Mouse (Mus musculus): Measurements from ENCODE around the gene Tnni1. TPM values are rescaled to one million over a fixed set of nuclear protein-coding genes. Genes with fewer than 3 reads are reported as not detected.

Gene Tnni1
- 8.8 and 15.6 TPM in 2 replicates for polyA plus RNA-seq (2015; fragmentation: Nextera tagmentation; extraction: Ambion mirVana)

DNA sequence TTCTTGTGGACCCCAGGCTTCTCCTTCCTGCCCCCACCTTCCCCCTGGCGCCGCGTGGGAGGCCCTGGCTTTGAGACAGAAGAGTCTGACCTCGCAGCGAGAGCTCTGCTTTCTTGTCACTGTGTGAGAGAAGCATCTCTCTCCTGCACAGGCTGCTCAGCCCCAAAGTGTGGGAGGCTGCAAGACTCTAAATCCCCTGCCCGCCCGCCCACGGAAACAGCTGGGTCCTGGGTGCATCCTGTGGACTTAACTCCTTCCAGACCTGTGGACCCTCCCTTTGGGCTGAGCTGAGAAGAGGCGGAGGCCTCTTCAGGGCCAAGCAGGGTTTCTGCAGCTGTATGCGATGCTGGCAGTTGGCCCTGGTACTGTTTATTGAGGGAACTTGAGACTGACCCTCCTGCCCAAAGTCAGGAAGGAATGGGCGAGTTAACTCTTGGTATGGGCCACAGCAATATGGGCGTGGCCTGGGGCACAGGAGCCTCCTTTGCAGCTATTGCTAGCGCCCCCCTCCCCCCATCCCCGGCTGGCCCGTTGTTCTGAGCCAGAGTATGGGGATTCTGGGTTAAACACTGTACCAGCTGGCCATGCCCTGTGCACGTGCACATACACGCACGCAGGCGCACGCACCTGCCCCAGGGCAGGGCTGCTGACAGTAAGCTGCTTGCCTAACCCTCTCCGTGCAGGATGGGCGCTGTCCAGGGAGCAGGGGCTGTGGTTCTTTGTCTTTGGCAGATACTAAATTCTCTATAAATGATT, at the start of gene Tnni1:
TSS of gene Tnni1 (plus strand) at position 655 of the 756 bp plus-strand sequence.
- Histone ChIP-seq H3K27ac (ENCODE audit: low read length) (no peak within 1 kb of the TSS), H3K36me3 (ENCODE audit: control insufficient read depth, insufficient read depth) (no peaks in the 10 kb centered on the region), H3K9me3 (replicated peaks; ENCODE audit: control insufficient read depth, low read length) (no peaks in the 10 kb centered on the region), H3K4me2 (ENCODE audit: low read depth, low read length) (no peak within 1 kb of the TSS), H3K4me1 (ENCODE audit: control insufficient read depth, low read depth, low read length) (peaks cover 2% of the 10 kb centered on the region; the same call in 1 of the 2 replicates), H3K9ac (ENCODE audit: low read depth, low read length) (no peak within 1 kb of the TSS), H3K27me3 (ENCODE audit: control insufficient read depth, insufficient read depth, low read depth, low read length) (no peaks in the 10 kb centered on the region), H3K4me3 (ENCODE audit: low read depth, low read length) (no peak within 1 kb of the TSS)
- whole genome bisulfite sequencing (ENCODE audit: insufficient replicate concordance): 19% methylated on average over 22 of the region's 22 CpGs
- ATAC-seq (ENCODE audit: low read depth): no peak

DNA sequence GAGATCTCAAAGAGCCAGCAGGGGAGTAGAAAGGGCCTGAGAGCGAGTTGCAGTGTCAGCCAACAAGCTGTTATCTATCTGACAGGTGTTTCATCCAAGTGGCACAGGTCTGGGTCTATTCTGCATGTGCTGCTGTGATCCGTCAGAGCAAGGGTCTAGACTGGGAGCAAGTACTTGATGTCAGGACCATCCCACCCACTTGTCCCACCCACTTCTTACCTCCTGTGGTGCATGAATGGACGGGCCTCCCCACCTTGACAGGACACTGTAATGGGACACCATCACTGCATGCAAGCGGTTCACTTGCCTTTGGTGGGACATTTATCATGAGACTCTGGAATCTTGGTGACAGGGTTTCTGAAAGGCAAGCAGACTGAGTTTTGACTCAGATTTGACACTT, 49.4 kb upstream of the Tnni1 start:
- peaks cover 30% of the 10 kb centered on the region for H3K4me1 ChIP-seq (ENCODE audit: control insufficient read depth, low read depth, low read length)

DNA sequence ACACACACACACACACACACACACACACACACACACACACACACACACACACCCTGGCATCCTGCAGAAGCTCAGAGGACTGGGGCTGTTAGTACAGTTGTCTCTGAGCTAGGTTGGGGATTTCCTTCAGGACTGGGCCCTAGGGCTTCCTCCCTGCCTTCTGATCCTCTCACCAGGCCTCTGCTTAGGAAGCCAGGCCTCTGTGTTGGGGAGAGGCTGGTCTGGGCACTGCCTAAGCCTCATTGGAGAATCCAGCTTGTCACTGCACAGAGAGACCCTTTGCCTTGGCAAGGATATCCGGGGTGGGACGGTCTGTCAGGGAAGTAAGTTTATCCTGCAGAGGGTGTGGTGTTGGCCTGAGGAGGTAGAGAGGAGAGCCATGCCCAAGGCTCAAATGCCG, 48.9 kb upstream of the Tnni1 start:
- Histone ChIP-seq H3K4me3 (ENCODE audit: low read depth, low read length) (peak overlapping the region; percentile 67), H3K9ac (ENCODE audit: low read depth, low read length) (peak overlapping the region; percentile 29), H3K27ac (ENCODE audit: low read length) (no peak overlapping the region), H3K9me3 (replicated peaks; ENCODE audit: control insufficient read depth, low read length) (no peaks in the 10 kb centered on the region), H3K27me3 (ENCODE audit: control insufficient read depth, insufficient read depth, low read depth, low read length) (no peaks in the 10 kb centered on the region), H3K4me2 (ENCODE audit: low read depth, low read length) (peak overlapping the region; percentile 71), H3K36me3 (ENCODE audit: control insufficient read depth, insufficient read depth) (no peaks in the 10 kb centered on the region), H3K4me1 (ENCODE audit: control insufficient read depth, low read depth, low read length) (peaks cover 34% of the 10 kb centered on the region)
- ATAC-seq (ENCODE audit: low read depth): no peak
- WGBS (ENCODE audit: insufficient replicate concordance): 18% methylated on average over 3 of the region's 3 CpGs

More for the DNA sequence above, 49.4 kb upstream of the Tnni1 start:
- peak overlapping the region; percentile 58; the same call in 1 of the 2 replicates for H3K27ac ChIP-seq (ENCODE audit: low read length)
- no peak for ATAC-seq (ENCODE audit: low read depth)
- H3K27me3 ChIP-seq (ENCODE audit: control insufficient read depth, insufficient read depth, low read depth, low read length): no peaks in the 10 kb centered on the region
- H3K4me2 ChIP-seq (ENCODE audit: low read depth, low read length): peak overlapping the region; percentile 71
- H3K36me3 ChIP-seq (ENCODE audit: control insufficient read depth, insufficient read depth): no peaks in the 10 kb centered on the region
- H3K9me3 ChIP-seq (replicated peaks; ENCODE audit: control insufficient read depth, low read length): no peaks in the 10 kb centered on the region
- WGBS (ENCODE audit: insufficient replicate concordance): 21% methylated on average over 4 of the region's 4 CpGs
- peak overlapping the region; percentile 62 for H3K9ac ChIP-seq (ENCODE audit: low read depth, low read length)
- H3K4me3 ChIP-seq (ENCODE audit: low read depth, low read length): peak overlapping the region; percentile 67

DNA sequence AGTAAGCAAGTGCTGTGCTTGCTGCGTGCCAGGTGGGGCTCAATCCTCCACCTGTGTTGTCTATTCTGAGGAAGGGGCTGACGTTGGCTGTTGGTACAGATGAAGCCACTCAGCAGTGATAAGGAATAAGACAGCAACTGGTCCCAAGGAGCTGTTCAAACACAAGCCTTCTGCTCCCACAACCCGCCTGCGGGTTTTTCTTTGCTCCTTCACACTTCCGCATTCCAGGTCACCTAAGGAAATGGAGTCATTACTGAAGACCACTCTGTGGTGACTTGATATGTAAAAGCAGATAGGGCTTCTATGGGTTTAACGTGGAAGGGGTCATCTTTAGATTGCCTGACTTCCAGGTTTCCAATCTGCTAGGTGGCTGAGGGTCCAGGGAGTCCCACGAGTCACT, 47.8 kb upstream of the Tnni1 start:
- H3K4me1 ChIP-seq (ENCODE audit: control insufficient read depth, low read depth, low read length): peaks cover 37% of the 10 kb centered on the region

DNA sequence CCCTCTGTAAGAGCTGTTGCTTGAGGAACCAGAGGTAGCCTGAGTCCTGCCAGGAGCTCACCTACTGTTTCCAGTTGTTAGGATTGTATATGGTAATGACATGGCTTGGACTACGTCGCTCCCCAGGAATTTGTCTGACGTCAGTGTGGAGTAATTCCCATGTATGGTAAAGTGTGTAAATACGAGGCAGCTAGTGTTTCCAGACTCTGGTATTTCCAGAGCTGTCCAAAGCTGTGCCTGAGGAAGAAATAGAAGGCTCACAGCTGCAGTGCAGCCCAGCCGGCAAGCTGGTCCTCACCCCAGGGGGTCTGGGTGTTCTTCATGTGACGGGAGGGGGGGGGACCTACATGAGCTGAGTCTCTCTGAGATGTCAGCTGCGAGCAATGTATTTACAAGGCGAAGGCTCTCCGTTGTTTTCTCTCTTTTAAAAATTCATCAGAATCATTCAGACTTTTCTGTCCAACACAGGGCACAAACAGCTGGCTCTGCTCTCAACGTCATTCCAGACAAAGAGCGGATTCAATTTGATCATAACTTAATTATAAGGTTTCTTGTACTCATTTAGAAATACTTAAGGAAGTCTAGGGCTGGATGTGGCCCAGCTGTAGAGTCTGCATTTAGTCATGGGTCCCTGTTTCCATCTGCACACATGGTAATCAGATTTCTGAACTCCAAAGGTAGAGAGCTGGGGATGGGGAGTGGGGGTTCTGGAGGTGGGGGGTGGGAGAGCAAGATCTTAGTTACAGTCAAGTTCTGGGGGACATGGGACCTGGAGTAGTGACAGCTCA, 47.1 kb upstream of the Tnni1 start:
- Histone ChIP-seq H3K4me2 (ENCODE audit: low read depth, low read length) (no peak overlapping the region), H3K27ac (ENCODE audit: low read length) (no peak overlapping the region), H3K4me3 (ENCODE audit: low read depth, low read length) (no peak overlapping the region), H3K36me3 (ENCODE audit: control insufficient read depth, insufficient read depth) (no peaks in the 10 kb centered on the region), H3K4me1 (ENCODE audit: control insufficient read depth, low read depth, low read length) (peaks cover 37% of the 10 kb centered on the region), H3K27me3 (ENCODE audit: control insufficient read depth, insufficient read depth, low read depth, low read length) (no peaks in the 10 kb centered on the region), H3K9me3 (replicated peaks; ENCODE audit: control insufficient read depth, low read length) (no peaks in the 10 kb centered on the region), H3K9ac (ENCODE audit: low read depth, low read length) (no peak overlapping the region)
- WGBS (ENCODE audit: insufficient replicate concordance): 63% methylated on average over 11 of the region's 11 CpGs
- ATAC-seq (ENCODE audit: low read depth): no peak

More for the DNA sequence above, 47.8 kb upstream of the Tnni1 start:
- H3K9ac ChIP-seq (ENCODE audit: low read depth, low read length): no peak overlapping the region
- H3K9me3 ChIP-seq (replicated peaks; ENCODE audit: control insufficient read depth, low read length): no peaks in the 10 kb centered on the region
- WGBS (ENCODE audit: insufficient replicate concordance): 20% methylated on average over 7 of the region's 7 CpGs
- no peaks in the 10 kb centered on the region for H3K27me3 ChIP-seq (ENCODE audit: control insufficient read depth, insufficient read depth, low read depth, low read length)
- no peak overlapping the region for H3K27ac ChIP-seq (ENCODE audit: low read length)
- no peak overlapping the region for H3K4me2 ChIP-seq (ENCODE audit: low read depth, low read length)
- H3K36me3 ChIP-seq (ENCODE audit: control insufficient read depth, insufficient read depth): no peaks in the 10 kb centered on the region
- H3K4me3 ChIP-seq (ENCODE audit: low read depth, low read length): no peak overlapping the region
- ATAC-seq (ENCODE audit: low read depth): no peak

DNA sequence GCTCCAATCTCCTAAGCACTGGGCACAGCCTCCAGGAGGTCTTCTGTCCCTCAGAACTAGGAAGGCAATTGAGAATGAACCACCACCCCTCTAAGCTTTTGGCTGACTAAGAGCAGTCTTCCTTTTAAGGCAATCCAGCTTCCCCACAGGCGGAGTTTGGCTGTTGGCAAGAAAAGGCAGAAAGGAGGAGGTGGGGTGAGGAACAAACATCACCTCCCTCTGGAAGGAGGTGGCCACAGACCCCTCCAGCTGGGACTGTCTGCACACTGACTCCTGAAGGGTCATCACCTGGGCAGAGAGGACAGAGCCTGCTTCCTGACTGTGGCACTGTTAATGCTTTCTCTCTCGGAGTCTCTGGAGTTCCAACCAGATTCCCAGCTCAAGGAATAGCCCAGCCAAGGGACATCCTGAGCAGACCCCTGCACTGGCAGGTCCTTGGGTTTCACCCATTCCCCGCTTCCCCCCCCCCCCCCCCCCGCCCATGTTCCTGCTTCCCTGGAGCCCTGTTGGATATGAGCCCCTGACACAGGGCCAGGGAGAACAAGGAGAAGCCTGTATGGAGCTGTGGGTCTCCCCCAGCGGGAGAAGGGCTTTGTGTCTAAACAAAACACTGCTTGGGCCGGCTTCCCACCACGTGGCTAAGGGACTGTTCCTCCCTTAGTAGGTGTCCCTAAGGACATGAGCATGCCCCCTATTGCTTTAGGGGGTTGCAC, 44.9 kb upstream of the Tnni1 start:
- Histone ChIP-seq H3K9me3 (replicated peaks; ENCODE audit: control insufficient read depth, low read length) (no peaks in the 10 kb centered on the region), H3K4me3 (ENCODE audit: low read depth, low read length) (no peak overlapping the region), H3K4me2 (ENCODE audit: low read depth, low read length) (no peak overlapping the region), H3K4me1 (ENCODE audit: control insufficient read depth, low read depth, low read length) (peaks cover 32% of the 10 kb centered on the region), H3K9ac (ENCODE audit: low read depth, low read length) (no peak overlapping the region), H3K27ac (ENCODE audit: low read length) (no peak overlapping the region), H3K36me3 (ENCODE audit: control insufficient read depth, insufficient read depth) (no peaks in the 10 kb centered on the region), H3K27me3 (ENCODE audit: control insufficient read depth, insufficient read depth, low read depth, low read length) (no peaks in the 10 kb centered on the region)
- 48% methylated on average over 7 of the region's 7 CpGs for WGBS (ENCODE audit: insufficient replicate concordance)
- no peak for ATAC-seq (ENCODE audit: low read depth)

DNA sequence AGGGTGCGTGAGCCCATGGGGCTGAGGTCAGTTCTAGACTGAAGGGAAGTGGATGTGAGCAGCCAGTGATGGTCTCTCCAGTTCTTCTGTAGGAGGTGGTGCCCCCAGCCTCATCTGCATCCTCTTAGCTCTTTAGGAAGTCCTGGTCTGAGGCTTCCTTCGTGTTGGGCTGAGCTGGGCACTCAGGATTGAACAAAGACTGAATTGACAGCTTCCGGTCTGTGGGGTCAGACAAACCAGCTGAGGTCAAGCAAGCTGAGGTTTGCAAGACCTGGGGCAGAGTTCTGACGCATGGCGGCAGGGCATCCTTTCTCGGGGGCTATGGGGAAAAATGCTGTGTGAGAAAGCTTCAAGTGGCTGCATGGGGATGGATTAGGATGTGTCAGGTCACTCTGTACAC, 43.8 kb upstream of the Tnni1 start:
- no peak overlapping the region for H3K4me2 ChIP-seq (ENCODE audit: low read depth, low read length)
- H3K4me1 ChIP-seq (ENCODE audit: control insufficient read depth, low read depth, low read length): peaks cover 23% of the 10 kb centered on the region
- H3K27ac ChIP-seq (ENCODE audit: low read length): no peak overlapping the region
- no peaks in the 10 kb centered on the region for H3K9me3 ChIP-seq (replicated peaks; ENCODE audit: control insufficient read depth, low read length)
- H3K9ac ChIP-seq (ENCODE audit: low read depth, low read length): no peak overlapping the region
- no peaks in the 10 kb centered on the region for H3K36me3 ChIP-seq (ENCODE audit: control insufficient read depth, insufficient read depth)
- WGBS (ENCODE audit: insufficient replicate concordance): 47% methylated on average over 6 of the region's 6 CpGs
- H3K27me3 ChIP-seq (ENCODE audit: control insufficient read depth, insufficient read depth, low read depth, low read length): no peaks in the 10 kb centered on the region
- H3K4me3 ChIP-seq (ENCODE audit: low read depth, low read length): no peak overlapping the region
- ATAC-seq (ENCODE audit: low read depth): no peak; the same call in 1 of the 2 replicates

DNA sequence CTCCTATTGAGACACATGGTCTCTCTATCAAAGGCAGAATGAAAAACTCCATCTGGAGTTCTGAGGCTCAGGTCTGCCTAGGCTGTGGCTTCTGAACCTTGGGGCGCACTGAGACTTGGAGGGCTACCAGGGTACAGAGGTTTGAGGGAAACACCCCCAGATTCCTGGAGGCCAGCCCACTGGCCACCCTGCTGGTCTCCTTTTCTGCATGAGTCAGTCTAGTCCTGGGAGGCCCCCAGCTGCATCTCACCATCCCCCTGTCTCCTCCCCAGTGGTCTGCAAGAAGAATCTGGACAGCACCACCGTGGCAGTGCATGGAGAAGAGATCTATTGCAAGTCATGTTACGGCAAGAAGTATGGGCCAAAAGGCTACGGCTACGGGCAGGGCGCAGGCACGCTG, 34.2 kb upstream of the Tnni1 start:
- H3K4me3 ChIP-seq (ENCODE audit: low read depth, low read length): no peak overlapping the region
- no peak overlapping the region for H3K27ac ChIP-seq (ENCODE audit: low read length)
- no peaks in the 10 kb centered on the region; the same call in none of the 2 replicates for H3K36me3 ChIP-seq (ENCODE audit: control insufficient read depth, insufficient read depth)
- H3K4me2 ChIP-seq (ENCODE audit: low read depth, low read length): no peak overlapping the region
- H3K27me3 ChIP-seq (ENCODE audit: control insufficient read depth, insufficient read depth, low read depth, low read length): no peaks in the 10 kb centered on the region
- H3K9me3 ChIP-seq (replicated peaks; ENCODE audit: control insufficient read depth, low read length): no peaks in the 10 kb centered on the region
- WGBS (ENCODE audit: insufficient replicate concordance): 81% methylated on average over 7 of the region's 7 CpGs
- H3K4me1 ChIP-seq (ENCODE audit: control insufficient read depth, low read depth, low read length): no peaks in the 10 kb centered on the region
- no peak for ATAC-seq (ENCODE audit: low read depth)
- H3K9ac ChIP-seq (ENCODE audit: low read depth, low read length): no peak overlapping the region
